Mouse (Mus musculus) NIH3T3 (cell line): ENCODE data around the gene Mybpc2.

Source experiments
- DNase-seq: peaks from one replicate; pipeline ENCODE4 v3.0.0-alpha.2; 2012; ENCODE audit warnings: low read depth

The Mybpc2 gene

GRCm38 (mm10) chr7:44463056-44463425 is 61.4 kb downstream of the Mybpc2 start:
- no peak for DNase-seq

- no peak for DNase-seq
Measured at GRCm38 (mm10) chr7:44462218-44463055, 62.0 kb downstream of the Mybpc2 start.

GRCm38 (mm10) chr7:44461503-44462217 is 62.8 kb downstream of the Mybpc2 start:
- DNase-seq = no peak

GRCm38 (mm10) chr7:44460767-44461502 is 63.5 kb downstream of the Mybpc2 start:
- DNase-seq = no peak

- no peak for DNase-seq
Measured at GRCm38 (mm10) chr7:44460067-44460466, 64.4 kb downstream of the Mybpc2 start.

DNA sequence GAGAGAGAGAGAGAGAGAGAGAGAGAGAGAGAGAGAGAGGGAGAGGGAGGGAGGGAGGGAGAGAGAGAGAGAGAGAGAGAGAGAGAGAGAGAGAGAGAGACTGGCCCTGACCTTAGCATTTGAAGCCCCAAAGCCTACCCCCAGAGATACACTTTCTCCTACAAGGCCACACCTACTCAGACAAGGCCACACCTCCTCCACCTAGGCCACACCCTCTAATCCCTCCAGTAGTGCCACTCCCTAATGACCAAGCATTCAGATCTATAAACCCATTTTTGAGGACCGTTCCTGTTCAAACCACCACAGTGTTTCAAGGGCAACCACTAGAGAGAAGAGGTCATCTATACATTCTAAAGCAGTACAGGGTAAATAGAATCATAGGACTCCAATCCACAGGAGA is 68.2 kb downstream of the Mybpc2 start:
- no peak for DNase-seq

DNA sequence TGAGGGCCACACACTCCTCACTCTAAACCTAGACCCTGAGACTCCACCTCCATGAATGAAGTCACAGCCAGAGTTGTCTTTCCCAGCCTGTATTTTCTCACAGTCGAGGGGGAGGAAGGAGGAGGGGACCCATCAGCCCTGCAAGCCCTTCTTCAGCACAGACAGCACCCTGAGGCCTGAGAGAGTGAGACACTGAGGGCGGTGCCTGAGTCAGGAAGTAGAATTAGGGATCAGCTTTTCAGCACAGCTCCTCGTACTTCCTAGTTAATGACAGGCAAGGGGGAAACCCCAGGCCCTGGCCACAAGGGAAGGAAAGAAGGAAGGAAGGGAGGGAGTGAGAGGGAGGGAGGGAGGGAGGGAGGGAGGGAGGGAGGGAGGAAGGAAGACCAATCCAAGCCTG is 71.2 kb downstream of the Mybpc2 start:
- peak; percentile 49 for DNase-seq
